Mouse (Mus musculus) heart, adult 8-10 months (tissue): ENCODE measurements around the gene Galntl6. TPM values are rescaled to one million over a fixed set of nuclear protein-coding genes. Genes with fewer than 3 reads are reported as not detected.
"Not testable (repeated sequence)": the region's sequence is repeated elsewhere in the genome, so short reads cannot be mapped to it uniquely, and the experiment has no call there.

Experiments used
- DNase-seq: peaks from one replicate; pipeline ENCODE4 v3.0.0; 2022; ENCODE audit warnings: low spot score
- total RNA-seq, 4 experiments: library from RNA; stranded (reverse); gene quantifications; 2 replicates each; pipeline ENCODE4 v1.2.4; 2022

The Galntl6 gene
- total RNA-seq, 4 experiments from 2014 or later, result not detected

DNA sequence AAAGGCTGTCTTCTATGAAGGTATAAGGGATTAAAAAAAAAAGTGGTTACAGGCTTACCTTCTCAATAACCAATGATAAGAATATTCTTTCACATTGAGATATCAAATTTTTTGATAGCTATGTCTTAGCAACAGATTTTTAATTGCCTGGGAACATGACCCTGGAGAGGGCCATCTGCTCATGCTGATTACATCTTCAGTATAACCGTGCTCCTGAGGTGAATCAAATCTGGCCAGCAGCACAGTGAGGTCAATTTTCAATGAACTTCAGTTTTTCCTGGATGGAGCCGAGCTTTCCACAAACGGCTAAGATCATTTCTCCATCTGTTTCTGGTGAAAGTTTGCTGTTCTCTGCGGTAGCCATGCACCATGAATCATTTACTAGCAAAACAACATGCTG is 306.0 kb downstream of the Galntl6 start:
- DNase-seq, result no peak

DNA sequence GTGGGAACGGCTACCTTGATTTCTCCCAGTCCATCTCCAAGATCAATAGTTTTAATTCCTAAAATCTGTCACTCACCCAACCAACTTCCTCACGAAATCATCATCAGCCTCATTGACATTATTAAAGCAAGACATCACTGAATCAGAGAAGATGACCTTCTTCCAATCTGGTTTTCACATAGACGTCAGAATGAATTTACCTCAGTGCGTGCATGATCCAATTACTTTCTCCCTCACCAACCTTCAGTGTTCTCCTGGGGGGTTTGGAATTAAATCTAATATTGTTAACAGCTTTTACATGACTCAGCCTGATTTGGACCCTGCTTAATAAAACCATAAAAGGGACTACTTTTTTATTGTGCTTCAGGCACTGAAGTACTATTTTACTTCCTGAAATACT is 307.7 kb downstream of the Galntl6 start:
- no peak for DNase-seq

DNA sequence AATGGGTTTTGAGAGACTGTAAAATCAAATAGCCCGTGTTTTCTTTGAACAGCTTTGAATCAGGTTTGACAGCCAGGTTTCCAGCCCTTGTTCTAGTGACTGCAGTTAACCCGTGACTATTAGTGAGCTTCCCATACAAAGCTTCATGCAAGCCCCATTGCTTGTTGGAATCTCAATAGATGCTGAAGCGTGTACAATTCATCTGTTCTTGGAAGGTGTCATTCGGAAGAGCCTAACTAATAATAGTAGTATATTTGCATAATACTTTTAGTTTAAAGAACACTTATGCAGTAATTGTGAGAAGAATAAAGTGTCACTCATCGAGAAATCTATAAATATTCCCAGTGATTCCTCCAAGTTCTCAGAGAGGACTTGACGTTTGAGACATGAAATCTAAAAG is 314.6 kb downstream of the Galntl6 start:
- DNase-seq, result no peak

DNA sequence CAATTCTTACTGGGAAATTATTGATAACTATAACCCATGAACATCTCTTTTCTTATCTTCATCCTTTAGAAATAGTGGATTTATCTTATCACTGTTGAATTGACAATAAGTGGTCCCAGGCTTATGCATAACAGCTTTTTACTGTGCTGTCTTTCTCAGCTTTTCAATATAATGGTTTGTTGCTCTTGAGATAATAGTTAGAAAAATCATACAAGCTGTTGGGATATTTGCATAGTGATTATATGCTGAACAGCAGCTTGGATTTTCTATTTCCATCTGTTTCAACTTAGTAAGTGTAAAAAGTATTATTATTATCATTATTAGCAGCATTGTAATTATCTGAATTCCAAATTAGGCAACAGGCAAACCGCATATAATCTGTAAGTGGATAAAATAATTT is 337.1 kb downstream of the Galntl6 start:
- no peak for DNase-seq

DNA sequence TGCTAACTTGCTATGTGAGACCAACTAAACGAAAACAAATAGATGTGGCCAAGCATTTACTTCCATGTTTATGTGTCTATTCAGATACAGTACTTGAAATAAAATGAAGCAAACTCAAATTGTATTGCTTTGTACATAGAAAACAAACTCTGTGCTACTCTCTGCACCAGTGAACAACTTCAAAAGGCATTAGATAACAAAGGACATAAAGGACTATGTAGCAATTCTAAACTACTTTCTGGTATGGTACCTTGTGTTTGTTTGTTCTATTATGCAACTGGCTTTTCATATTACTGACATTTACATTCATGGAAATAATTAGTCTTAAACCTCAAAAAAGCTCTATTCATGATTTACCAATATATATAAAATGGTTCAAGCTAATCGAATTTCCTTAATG is 344.4 kb downstream of the Galntl6 start:
- DNase-seq, result no peak

DNA sequence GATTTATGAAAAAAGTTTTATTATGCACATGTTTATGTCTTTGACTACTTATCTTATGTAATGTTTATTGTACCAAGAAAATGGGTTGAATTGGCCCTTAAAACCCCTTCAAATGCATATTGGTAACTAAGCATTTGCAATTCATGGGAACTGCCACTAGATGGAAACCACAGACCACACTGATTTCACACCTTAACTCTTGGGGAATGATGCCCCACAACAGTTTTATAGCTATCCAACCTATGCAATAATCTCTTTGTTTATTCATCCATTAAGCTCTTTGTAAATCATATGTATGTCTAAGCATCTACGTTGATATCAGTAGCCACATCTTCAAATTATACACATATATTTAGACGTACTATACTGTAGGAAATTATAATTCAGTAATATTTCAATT is 346.3 kb downstream of the Galntl6 start:
- no peak for DNase-seq

DNA sequence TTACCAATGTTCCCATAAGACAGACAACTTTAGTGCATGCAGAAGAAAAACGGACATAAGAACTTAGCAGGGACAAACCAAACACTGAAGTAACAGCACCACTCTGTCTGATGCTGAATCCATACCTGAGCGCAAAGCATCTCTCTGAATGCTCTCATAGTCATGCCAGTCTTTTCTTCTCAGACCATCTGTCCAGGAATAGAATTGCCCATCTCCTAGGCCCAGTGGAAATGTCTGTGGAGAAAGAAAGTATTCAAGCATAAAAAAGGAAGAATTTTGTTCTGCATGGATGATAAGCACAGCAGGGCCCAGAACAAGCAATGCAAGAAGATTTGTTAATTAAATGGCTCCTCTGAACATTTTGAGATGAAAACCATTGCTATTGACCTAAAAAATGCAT is 376.7 kb downstream of the Galntl6 start:
- DNase-seq, result no peak

DNA sequence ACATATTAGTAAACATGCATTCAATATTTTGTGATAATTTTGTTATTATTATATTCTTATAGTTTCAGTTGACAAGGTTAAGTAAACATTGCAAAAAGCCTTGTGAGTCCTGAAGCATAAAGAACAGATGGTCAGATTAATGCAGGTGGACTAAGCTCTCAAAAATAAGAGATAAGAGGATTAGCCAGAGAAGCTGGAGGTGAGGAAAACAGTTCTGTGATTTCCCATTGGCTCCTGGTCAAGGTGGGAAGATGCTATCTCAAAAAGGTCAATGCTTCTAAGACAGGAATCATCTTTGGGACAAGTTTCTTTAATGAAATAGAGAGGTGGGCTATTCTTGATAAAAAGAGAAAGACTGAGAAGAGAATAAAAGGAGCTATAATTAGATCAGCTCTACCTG is 377.8 kb downstream of the Galntl6 start:
- no peak for DNase-seq

DNA sequence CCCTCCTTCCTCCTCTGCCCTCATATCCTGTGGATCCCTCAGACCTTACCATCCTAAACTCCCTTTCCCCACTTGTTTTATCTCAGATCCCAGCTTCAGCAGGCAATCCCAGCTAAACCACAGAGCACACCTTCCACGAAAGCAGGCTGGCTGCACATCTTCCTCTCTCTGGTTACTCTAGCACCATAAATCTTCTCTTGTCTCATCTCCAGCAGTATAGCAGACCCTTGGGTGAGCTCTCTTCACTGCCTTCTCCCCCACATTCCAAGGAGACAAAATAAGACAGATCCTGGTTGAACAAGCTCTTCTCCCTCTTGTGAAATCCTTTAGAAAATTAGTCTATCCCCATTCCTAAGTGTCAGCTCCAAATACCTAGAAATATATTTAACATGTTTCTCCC is 389.0 kb downstream of the Galntl6 start:
- DNase-seq, result no peak

DNA sequence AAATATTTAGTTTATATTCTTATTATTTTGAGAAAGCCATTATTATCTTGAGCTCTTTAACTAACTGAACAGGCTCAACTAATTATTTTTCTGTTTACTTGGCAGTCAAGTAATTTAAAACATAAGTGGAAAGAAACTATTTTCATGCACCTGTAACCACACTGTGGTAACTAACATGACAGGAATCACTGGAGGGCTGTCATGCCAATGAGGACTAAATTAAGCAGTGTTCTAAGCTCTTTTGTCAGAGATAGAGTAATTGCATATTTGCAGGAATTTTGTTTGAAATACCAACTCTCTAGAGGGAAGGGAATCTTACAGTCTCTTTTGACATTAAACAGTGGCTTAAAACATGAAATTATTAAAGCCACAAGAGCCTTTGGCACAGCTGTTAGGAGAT is 390.5 kb downstream of the Galntl6 start:
- no peak for DNase-seq

DNA sequence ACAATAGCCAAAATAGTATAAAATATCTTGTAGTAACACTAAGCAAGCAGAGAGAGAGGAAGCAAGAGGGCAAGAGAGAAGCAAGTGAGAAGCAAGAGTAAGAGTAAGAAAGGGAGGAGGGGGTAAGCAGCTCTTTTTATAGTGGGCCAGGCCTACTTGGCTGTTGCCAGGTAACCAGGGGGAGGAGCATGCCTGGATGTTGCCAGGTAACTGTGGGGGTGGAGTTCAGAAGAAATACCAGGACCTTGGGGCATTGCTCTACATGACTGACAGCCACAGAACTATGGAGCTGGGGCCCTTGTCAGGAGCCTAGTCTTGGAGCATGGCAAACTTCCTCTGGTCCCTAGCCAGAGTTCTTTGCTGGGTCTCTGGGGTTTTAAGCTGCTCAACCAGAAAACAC is 401.9 kb downstream of the Galntl6 start:
- no peak for DNase-seq

DNA sequence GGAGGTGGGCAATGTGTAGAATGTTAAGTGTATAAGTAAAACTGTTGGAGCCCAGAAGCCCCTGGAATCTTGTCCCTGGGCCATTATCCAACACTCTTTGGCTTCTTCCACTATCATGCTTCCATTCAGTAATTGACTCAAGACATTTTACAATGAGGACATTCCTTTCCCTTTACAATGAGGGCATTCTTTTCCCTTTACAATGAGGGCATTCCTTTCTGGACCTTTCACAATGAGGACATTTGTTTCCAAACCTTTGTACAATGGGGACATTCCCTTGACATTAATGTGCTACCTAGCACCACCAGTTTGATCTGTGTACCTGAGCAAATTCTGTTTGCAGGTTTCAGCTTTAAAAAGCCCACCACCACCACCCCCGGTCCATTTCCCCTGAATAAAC is 403.4 kb downstream of the Galntl6 start:
- DNase-seq, result no peak

DNA sequence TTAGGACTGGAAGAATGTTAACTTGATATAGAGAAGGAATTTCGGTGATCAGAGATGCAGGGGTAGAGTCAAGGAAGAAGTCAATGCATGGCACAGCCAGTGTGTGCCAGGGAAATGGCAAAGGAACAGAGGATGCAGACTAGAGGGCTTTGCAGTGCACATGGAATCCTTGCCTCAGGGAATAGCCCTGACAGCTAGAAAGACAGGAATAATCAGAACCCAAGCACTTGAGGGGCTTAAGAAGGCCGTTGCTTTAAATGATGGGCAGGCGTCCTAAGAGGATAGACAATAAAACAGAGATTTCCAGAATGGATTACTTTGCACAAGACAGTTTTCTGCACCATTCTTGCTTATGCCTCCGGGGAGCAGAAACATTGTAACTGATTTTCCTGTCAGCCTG is 425.3 kb downstream of the Galntl6 start:
- no peak for DNase-seq

DNA sequence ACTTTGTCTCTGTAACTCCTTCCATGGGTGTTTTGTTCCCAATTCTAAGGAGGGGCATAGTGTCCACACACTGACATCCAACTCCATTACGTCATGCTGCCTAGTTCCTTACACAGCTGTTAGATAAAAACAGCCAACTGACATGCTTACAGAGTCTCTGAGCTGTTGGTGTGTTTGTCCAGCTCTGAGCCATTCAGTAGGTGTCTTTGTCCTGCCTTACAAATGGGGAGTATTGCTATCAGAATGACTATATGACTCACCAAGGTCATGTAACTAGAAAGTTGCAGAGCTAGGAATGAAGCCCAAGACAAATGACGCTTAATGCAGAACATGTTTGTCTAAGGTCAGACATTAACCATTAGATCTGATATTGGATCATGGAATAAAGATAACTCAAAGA is 449.1 kb downstream of the Galntl6 start:
- not testable (repeated sequence) for DNase-seq

DNA sequence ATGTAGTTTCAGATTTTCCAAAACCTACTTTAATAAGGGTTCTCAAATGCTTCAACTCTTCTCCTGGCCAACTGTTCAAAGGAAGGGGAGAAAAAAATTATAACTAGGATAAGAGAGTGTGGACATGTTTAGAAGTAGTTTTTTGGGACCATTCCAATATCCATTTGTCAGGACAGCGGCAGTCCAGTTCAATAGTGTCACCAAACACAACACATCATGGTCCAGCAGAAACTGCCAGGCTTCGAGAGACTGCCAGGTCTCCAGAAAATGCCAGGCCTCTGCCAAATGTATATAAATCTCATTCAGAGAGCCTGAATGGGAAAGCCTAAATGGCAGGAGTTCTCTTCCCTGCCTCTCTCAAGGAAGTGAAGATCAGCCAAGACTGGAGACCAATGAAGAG is 469.7 kb downstream of the Galntl6 start:
- DNase-seq, result no peak

DNA sequence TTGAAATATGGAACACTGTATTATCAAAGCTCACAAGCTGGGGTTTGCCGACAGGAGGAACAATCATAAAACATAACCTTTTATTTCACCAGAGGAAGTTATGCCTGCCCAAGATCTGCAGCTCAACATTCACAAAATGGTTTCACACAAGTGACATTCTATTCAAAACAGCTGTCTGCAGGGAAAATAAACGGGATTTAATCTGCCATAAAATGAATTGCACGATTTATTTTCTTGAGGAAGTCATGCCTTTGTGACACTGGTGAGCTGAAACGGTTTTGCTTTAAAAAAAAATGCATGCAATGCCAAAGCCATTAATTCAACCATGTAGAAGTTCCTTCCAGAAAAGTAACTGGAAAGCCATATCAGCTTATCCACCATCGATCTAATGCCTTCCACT is 494.0 kb downstream of the Galntl6 start:
- no peak for DNase-seq

DNA sequence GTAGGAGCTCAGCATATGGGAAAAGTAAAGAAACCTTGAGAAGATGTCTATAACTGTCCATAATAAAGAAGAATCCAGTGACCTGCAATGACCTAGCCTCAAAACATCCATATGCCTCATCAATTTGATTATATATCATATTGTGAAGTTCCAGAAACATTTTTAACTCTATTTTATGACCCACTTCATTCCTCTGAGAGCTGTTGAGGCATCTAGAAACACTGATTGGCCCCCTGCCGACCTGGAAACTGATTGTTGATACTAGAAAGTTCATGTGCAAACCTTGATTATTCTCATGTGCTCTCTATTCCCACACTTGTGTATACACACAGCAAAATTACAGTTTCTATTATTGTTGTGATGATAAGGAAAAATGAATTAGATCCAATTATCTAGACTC is 494.9 kb downstream of the Galntl6 start:
- DNase-seq, result no peak

DNA sequence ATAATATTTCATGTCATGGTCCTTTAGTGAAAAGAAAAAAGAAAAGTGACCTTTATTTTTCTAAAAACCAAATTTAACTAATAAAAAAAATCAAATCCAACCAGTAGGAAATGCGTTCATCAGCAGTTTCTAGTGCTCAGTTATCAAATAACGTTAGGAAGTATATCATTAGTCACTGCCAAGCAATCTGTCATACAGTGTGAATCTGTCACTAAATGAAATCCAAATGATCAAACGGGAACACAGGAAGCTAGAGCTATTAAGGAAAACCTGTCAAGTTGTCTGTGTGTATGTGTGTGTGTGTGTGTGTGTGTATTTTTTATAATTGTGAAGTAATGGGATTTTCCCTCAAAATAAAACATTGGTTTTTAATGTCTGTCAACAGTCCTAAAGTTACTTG is 515.9 kb downstream of the Galntl6 start:
- DNase-seq, result no peak

DNA sequence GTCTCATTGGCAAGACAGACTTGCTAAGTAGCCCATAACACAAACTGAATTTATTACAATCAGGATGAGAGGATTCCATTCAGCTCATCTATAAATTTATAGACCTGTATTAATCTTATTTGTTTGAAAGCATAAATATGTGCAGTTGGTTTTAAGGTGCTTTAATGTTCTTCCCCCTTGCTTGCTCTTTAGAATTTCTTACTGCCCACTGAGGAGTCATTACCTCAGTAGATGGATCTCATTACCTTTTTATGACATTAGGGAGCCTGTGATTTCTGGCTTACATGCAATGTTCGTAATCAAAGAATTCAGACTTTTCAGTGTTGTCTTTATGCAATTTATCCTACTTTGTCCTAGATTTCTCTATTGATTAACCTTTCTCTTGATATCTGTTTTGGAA is 516.6 kb downstream of the Galntl6 start:
- no peak for DNase-seq

DNA sequence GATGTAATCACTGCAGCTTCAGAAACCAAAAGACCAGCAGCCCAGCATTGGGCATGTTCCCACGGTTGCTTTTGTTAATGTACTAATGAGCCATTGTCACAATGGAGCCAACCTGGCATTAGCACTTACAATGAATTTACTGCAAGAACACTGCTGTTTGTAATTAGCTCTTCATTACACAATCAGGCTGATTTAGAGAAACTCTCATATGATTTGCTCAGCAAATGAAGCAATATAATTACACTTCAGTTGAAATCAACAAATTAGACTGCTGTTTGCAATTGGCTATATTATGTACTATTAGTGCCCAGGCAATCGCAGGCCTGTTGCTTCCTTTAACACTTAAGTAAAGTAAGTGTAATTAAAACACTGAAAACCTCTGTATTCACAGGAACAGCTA is 540.1 kb downstream of the Galntl6 start:
- no peak for DNase-seq

DNA sequence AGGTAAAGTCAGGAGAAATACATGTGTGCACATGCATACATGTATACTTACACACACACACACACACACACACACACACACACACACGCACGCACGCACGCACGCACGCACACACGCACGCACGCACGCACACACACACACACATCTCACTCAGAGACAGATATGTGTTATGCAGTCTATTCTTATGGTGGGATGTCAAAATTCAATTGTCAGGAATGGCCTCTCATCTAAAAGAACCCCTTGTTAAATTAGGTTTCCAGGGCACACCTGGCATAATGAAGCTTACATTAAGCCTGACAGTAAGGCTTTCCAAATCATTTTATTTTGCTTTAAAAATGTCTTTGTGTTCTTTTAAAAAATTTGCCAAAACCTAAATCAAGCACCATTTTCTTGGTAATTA is 540.5 kb downstream of the Galntl6 start:
- DNase-seq, result no peak

DNA sequence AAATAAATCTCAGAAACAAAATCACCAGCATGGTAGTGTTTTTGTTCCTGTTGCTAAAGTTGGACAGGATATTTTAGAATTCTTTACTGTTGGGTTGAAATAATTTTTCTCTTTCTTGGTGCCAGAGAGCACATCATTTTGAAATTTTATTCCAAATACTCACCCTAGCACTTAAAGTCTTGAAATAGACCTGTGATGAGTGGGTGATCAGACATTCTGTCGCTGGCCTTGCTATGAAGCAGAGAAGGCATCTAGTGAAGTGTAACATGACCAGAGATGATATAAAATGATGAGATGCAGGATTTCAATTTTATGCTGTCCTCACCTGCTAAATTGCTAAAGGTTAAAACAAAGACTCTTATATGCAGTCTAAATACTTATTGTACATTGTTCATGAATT is 581.3 kb downstream of the Galntl6 start:
- no peak for DNase-seq

DNA sequence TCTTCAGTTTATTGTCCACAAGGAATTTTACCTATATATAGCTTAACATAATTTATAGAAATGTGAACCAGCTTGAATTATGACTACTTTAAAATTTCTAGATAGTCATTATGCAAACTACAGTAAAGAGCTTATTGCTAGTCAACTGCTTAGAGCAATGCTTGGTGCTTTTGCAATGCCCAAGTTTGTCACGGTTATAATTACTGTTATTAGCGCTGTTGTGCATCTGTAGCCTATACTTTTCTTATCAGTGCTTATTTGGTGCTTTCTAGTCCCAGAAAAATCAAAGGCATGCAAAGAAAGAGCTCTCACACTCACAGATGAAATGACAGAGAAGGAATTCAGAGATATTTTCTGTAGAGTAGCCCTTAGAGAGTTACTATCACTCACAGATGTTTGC is 599.0 kb downstream of the Galntl6 start:
- DNase-seq, result no peak

DNA sequence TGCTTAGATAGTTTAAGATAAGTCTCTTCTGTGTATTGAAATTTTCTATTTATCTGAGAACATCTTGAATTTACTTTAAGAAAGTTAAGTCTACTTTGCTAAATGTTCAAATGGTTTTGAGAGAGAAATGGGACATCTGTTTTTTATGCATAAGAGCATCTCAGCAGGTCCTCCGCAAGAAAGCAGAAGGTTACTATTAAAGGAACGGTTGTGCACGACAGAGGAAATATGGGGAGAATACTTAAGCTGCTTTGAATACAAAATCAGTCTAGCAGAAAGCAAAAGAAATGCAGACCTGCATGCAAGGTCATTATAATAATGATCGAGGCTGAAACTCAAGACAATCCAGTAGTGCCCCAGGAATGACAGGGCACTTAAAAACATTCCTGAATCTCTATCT is 621.0 kb downstream of the Galntl6 start:
- no peak for DNase-seq

DNA sequence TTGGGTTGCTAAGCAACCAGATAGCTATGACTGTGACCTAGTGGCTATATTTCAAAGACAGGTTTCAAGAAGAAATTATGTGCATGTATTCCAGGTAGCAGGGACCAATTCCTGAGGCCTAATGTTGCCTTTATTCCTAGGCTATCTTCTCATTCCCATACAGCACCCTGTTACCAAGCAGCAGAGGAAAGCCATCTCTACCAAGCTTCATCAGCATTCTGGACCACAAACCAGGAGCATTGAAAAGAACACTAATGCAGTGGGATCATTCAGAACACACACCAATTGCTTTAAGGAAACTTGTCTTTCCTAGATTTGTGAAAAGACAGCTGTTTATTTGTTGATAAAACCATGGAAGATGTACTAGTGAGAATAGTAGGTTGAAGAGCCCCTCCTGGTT is 622.4 kb downstream of the Galntl6 start:
- no peak for DNase-seq
